Mouse (Mus musculus) cerebellum, adult 2 months (tissue): ENCODE data around the gene Arhgef18. TPM values are rescaled to one million over a fixed set of nuclear protein-coding genes. Genes with fewer than 3 reads are reported as not detected.
A peak's percentile ranks its signal among the peaks of the same experiment; 100 is the strongest.

ENCODE experiments used
- DNase-seq, 2 experiments: peaks; one replicate each; pipeline ENCODE4 v3.0.0; 2021
- H3K27ac ChIP-seq: fragments of 200-500 bp; 2 replicates; pipeline ENCODE4 v1.5.1; 2012; ENCODE audit warnings: low read length, control low read depth, inconsistent platforms; ENCODE audit not compliant: insufficient read depth
- H3K27me3 ChIP-seq: fragments of 200-500 bp; 2 replicates; pipeline ENCODE4 v1.6.1; 2012; ENCODE audit warnings: inconsistent platforms, mild to moderate bottlenecking, low read length, moderate library complexity; ENCODE audit not compliant: control insufficient read depth, insufficient read depth
- H3K4me1 ChIP-seq: fragments of 200-500 bp; 2 replicates; pipeline ENCODE4 v1.6.1; 2011; ENCODE audit warnings: low read length; ENCODE audit not compliant: control insufficient read depth, insufficient read depth
- H3K4me3 ChIP-seq: fragments of 200-500 bp; replicated peaks from 2 replicates; pipeline ENCODE3; 2011; ENCODE audit warnings: mild to moderate bottlenecking, low read depth, low read length, control low read depth; ENCODE audit not compliant: insufficient read depth
- CTCF ChIP-seq: fragments of 200-500 bp; IDR thresholded peaks from 2 replicates; pipeline ENCODE4 v1.5.1; 2011; ENCODE audit warnings: low read depth, mild to moderate bottlenecking, control low read depth, low read length, moderate library complexity, borderline replicate concordance; ENCODE audit not compliant: insufficient read depth
- POLR2A ChIP-seq: fragments of 200-500 bp; IDR thresholded peaks from 2 replicates; pipeline ENCODE4 v1.6.1; 2011; ENCODE audit warnings: low read length, control low read depth, borderline replicate concordance; ENCODE audit not compliant: insufficient read depth
- WGBS: fragments of 180-500 bp; shearing (Covaris S2); methylation state at CpG from one replicate; pipeline ENCODE4 v1.1.7; 2018; 5-methylcytosine and 5-hydroxymethylcytosine counted together
- polyA plus RNA-seq: library from polyadenylated mRNA; depleted of rRNA; stranded (reverse); fragments of >200 nt; gene quantifications from 2 replicates; pipeline ENCODE4 v1.2.3, GENCODE M21; 2012

The Arhgef18 gene
- polyA plus RNA-seq, 1 experiment: 31.2 TPM

- H3K4me1 ChIP-seq: peaks cover 9% of the 10 kb centered on the region
- H3K27me3 ChIP-seq: no peaks in the 10 kb centered on the region
- H3K4me3 ChIP-seq: no peak overlapping the region
- no peak for DNase-seq
- 89% methylated on average over 2 of the region's 2 CpGs for WGBS
- TF ChIP-seq POLR2A: no peak
- TF ChIP-seq CTCF: no peak
- no peak overlapping the region for H3K27ac ChIP-seq
Measured at GRCm38 (mm10) chr8:3411085-3411484, 18.3 kb downstream of the Arhgef18 start.

- Histone ChIP-seq H3K4me3 (no peak overlapping the region), H3K27me3 (no peaks in the 10 kb centered on the region), H3K4me1 (peaks cover 9% of the 10 kb centered on the region), H3K27ac (no peak overlapping the region)
- peak; percentile 36 to 51 for DNase-seq
- TF ChIP-seq POLR2A (no peak), CTCF (no peak)
- 54% methylated on average over 7 of the region's 7 CpGs for WGBS
Measured at GRCm38 (mm10) chr8:3411901-3412301, 19.1 kb downstream of the Arhgef18 start.

GRCm38 (mm10) chr8:3412816-3413215 is 20.0 kb downstream of the Arhgef18 start:
- no peak for DNase-seq
- Histone ChIP-seq H3K27me3 (no peaks in the 10 kb centered on the region), H3K4me1 (peaks cover 9% of the 10 kb centered on the region), H3K27ac (no peak overlapping the region), H3K4me3 (no peak overlapping the region)
- 93% methylated on average over 1 of the region's 1 CpGs for WGBS
- no peak for TF ChIP-seq POLR2A
- TF ChIP-seq CTCF: no peak

- no peak overlapping the region for H3K4me3 ChIP-seq
- 69% methylated on average over 6 of the region's 6 CpGs for WGBS
- H3K27ac ChIP-seq: no peak overlapping the region
- DNase-seq: no peak
- H3K27me3 ChIP-seq: no peaks in the 10 kb centered on the region
- TF ChIP-seq CTCF: no peak
- H3K4me1 ChIP-seq: peaks cover 9% of the 10 kb centered on the region
Measured at GRCm38 (mm10) chr8:3414639-3415190, 21.9 kb downstream of the Arhgef18 start.

GRCm38 (mm10) chr8:3415259-3415658 is 22.5 kb downstream of the Arhgef18 start:
- TF ChIP-seq POLR2A (no peak), CTCF (no peak)
- H3K4me1 ChIP-seq: peaks cover 9% of the 10 kb centered on the region
- H3K27me3 ChIP-seq: no peaks in the 10 kb centered on the region
- no peak for DNase-seq
- H3K4me3 ChIP-seq: no peak overlapping the region
- WGBS: 27% methylated on average over 4 of the region's 4 CpGs
- H3K27ac ChIP-seq: no peak overlapping the region

- Histone ChIP-seq H3K27me3 (no peaks in the 10 kb centered on the region), H3K4me3 (no peak overlapping the region), H3K4me1 (peaks cover 9% of the 10 kb centered on the region), H3K27ac (no peak overlapping the region)
- TF ChIP-seq CTCF (no peak), POLR2A (no peak)
- DNase-seq: no peak
- WGBS: 58% methylated on average over 6 of the region's 6 CpGs
Measured at GRCm38 (mm10) chr8:3415661-3416060, 22.9 kb downstream of the Arhgef18 start.

- H3K27ac ChIP-seq: no peak overlapping the region
- WGBS: 67% methylated on average over 4 of the region's 4 CpGs
- no peak for DNase-seq
- no peaks in the 10 kb centered on the region for H3K27me3 ChIP-seq
- H3K4me1 ChIP-seq: peaks cover 9% of the 10 kb centered on the region
- H3K4me3 ChIP-seq: no peak overlapping the region
- no peak for TF ChIP-seq CTCF
- no peak for TF ChIP-seq POLR2A
Measured at GRCm38 (mm10) chr8:3416846-3417245, 24.0 kb downstream of the Arhgef18 start.

GRCm38 (mm10) chr8:3417455-3417854 is 24.6 kb downstream of the Arhgef18 start:
- no peaks in the 10 kb centered on the region for H3K27me3 ChIP-seq
- no peak for DNase-seq
- peaks cover 9% of the 10 kb centered on the region for H3K4me1 ChIP-seq
- H3K27ac ChIP-seq: no peak overlapping the region
- H3K4me3 ChIP-seq: no peak overlapping the region
- TF ChIP-seq POLR2A (no peak), CTCF (no peak)
- WGBS: 46% methylated on average over 8 of the region's 8 CpGs

- no peak overlapping the region for H3K27ac ChIP-seq
- no peaks in the 10 kb centered on the region for H3K27me3 ChIP-seq
- no peak for TF ChIP-seq CTCF
- no peak for TF ChIP-seq POLR2A
Measured at GRCm38 (mm10) chr8:3418101-3418500, 25.3 kb downstream of the Arhgef18 start.

More at GRCm38 (mm10) chr8:3418101-3418500, 25.3 kb downstream of the Arhgef18 start:
- H3K4me3 ChIP-seq: no peak overlapping the region
- H3K4me1 ChIP-seq: peaks cover 9% of the 10 kb centered on the region
- no peak for DNase-seq
- 87% methylated on average over 1 of the region's 1 CpGs for WGBS
